Mouse (Mus musculus) kidney, embryonic 15.5 days (tissue): ENCODE data around the gene Gm45140. TPM values are rescaled to one million over a fixed set of nuclear protein-coding genes. Genes with fewer than 3 reads are reported as not detected.
A peak's percentile ranks its signal among the peaks of the same experiment; 100 is the strongest.

ENCODE experiments used
- ATAC-seq: fragments of 200-750 bp; cut with Nextera tagmentation; replicated peaks from 2 replicates; pipeline ENCODE4 v1.8.0; 2017; ENCODE audit warnings: moderate TSS enrichment; ENCODE audit not compliant: low FRiP score
- H3K27ac ChIP-seq: fragments of 300-500 bp; sonication (generic); 2 replicates; pipeline ENCODE4 v1.5.1; 2015; ENCODE audit warnings: mild to moderate bottlenecking, inconsistent platforms
- H3K27me3 ChIP-seq: fragments of 300-500 bp; sonication (generic); 2 replicates; pipeline ENCODE4 v1.6.1; 2015; ENCODE audit warnings: inconsistent platforms
- H3K36me3 ChIP-seq: fragments of 300-500 bp; sonication (generic); 2 replicates; pipeline ENCODE4 v1.6.1; 2015; ENCODE audit warnings: inconsistent platforms
- H3K4me1 ChIP-seq: fragments of 300-500 bp; sonication (generic); 2 replicates; pipeline ENCODE4 v1.6.1; 2015; ENCODE audit warnings: inconsistent platforms
- H3K4me2 ChIP-seq: fragments of 300-500 bp; sonication (generic); 2 replicates; pipeline ENCODE4 v1.6.1; 2015; ENCODE audit warnings: moderate library complexity, mild to moderate bottlenecking, inconsistent platforms
- H3K4me3 ChIP-seq: fragments of 300-500 bp; sonication (generic); replicated peaks from 2 replicates; pipeline ENCODE4 v1.5.1; 2015; ENCODE audit warnings: mild to moderate bottlenecking, inconsistent platforms
- H3K9ac ChIP-seq: fragments of 300-500 bp; sonication (generic); 2 replicates; pipeline ENCODE4 v1.6.1; 2015; ENCODE audit warnings: mild to moderate bottlenecking, inconsistent platforms
- H3K9me3 ChIP-seq: fragments of 300-500 bp; sonication (generic); replicated peaks from 2 replicates; pipeline ENCODE4 v1.6.1; 2016; ENCODE audit warnings: inconsistent platforms
- WGBS: fragments of 180-500 bp; shearing (Covaris S2); methylation state at CpG from one replicate; pipeline ENCODE4 v1.1.7; 2015; ENCODE audit warnings: mixed read lengths; 5-methylcytosine and 5-hydroxymethylcytosine counted together
- polyA plus RNA-seq: library from polyadenylated mRNA; unstranded; fragments of >200 nt; fragmentation: Nextera tagmentation; extraction: Ambion mirVana; gene quantifications from 2 replicates; pipeline ENCODE4 v1.2.1, GENCODE M21; 2015

Gene Gm45140
- polyA plus RNA-seq, 1 experiment from 2014 or later, result 3.9 TPM

DNA sequence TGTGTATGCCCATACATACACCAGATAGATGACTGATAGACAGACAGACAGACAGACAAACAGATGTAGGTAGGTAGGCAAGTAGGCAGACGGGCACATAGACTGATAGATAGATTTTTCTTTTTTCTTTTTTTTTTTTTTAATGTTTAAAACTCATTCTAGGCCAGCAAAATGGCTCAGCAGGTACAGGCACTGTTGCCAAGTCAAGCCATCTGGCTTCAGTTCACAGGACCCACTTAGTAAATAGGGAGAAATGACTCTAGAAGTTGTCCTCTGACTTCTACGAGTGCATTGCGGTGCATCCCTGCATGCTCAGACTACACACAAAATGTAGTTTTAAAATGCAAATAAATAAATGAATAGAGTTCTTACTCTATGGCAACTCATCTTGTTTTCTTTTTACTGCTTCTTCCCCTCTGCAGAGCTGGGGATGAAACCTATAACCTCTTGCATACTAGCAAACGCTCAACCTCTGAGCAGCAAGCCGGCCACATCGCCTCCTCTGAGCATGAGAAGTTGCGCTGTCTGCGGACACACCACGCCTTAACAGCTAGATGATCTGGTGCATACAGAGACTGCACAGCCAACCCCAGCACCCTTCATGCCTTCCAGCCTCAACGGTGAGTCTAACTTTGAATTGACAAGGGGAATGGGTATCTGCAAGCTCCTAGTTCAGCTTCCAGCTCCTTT is 41.6 kb downstream of the Gm45140 start:
- ATAC-seq, result no peak
- 93% methylated on average over 10 of the region's 10 CpGs for WGBS
- Histone ChIP-seq H3K4me2 (no peak overlapping the region), H3K27ac (no peak overlapping the region), H3K4me3 (no peak overlapping the region), H3K27me3 (no peaks in the 10 kb centered on the region), H3K9ac (no peak overlapping the region), H3K4me1 (peaks cover 32% of the 10 kb centered on the region), H3K36me3 (peaks cover 21% of the 10 kb centered on the region), H3K9me3 (no peaks in the 10 kb centered on the region)

DNA sequence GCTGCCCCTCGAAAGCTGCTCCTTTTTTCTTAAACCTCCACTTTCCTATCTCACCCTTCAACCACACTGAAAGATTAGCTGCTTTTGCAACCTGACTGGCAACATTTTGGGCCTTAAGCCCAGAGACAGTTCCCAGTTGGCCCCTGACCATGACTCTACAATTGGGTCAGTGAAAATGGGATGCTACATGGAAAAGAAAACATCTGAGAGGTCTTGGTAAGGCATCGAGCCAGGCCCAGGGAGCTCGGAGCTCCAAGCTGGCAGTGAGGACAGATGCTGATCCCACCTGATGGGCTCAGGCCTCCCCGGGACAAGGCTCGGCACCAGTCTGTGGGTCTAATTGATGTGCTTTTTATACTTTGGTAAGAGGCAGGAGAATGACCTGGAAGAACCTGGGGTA is 43.8 kb downstream of the Gm45140 start:
- no peak overlapping the region for H3K4me3 ChIP-seq
- no peak overlapping the region for H3K27ac ChIP-seq
- H3K9me3 ChIP-seq, result no peaks in the 10 kb centered on the region
- H3K4me2 ChIP-seq, result no peak overlapping the region
- H3K27me3 ChIP-seq, result no peaks in the 10 kb centered on the region
- WGBS, result 96% methylated on average over 5 of the region's 5 CpGs
- H3K4me1 ChIP-seq, result peaks cover 21% of the 10 kb centered on the region
- H3K36me3 ChIP-seq, result peaks cover 21% of the 10 kb centered on the region
- no peak overlapping the region for H3K9ac ChIP-seq
- ATAC-seq, result no peak

DNA sequence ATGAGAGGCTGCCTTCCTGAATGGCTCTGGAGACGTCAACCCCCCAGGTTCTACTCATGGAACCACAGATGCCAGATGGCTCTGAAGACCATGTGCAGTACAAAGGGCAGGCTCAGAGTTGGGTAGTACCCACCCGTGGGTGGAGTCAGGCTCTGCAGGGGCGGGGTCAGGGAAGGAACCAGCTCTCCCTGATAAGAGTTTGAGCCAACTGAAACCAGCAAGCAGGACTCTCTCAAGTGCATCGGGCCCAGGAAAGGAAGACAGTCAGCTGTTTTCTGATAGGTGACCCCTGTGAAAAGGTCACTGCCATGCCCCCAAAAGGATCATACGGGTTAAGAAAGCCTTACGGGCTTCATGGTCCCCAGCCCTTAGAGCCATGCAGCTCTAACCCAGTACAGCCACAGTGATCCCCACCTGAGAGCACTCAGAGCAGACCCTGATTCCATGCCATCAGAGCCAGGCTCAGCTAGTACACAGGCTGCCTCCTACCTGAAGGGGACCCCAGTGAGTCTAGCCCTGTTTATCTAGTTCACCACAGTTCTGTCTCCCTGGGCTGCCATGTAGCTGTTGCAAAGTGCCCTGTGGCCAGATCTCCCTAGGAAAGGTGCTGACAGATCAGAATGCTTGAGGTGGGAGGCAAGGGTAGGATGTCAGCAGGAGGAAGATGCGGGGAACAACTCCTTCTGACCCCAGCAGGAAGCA is 44.7 kb downstream of the Gm45140 start:
- Histone ChIP-seq H3K4me1 (peaks cover 21% of the 10 kb centered on the region), H3K4me3 (no peak overlapping the region), H3K9ac (no peak overlapping the region), H3K4me2 (no peak overlapping the region), H3K36me3 (peaks cover 21% of the 10 kb centered on the region), H3K27ac (no peak overlapping the region), H3K27me3 (no peaks in the 10 kb centered on the region), H3K9me3 (no peaks in the 10 kb centered on the region)
- 68% methylated on average over 7 of the region's 7 CpGs for WGBS
- ATAC-seq, result no peak; the same call in 1 of the 2 replicates

GRCm38 (mm10) chr6:87789791-87790190 is 45.8 kb downstream of the Gm45140 start:
- H3K36me3 ChIP-seq, result peaks cover 21% of the 10 kb centered on the region
- H3K4me2 ChIP-seq, result no peak overlapping the region
- peaks cover 21% of the 10 kb centered on the region for H3K4me1 ChIP-seq
- ATAC-seq, result 0 out of 2 replicates have a peak, but pooled peaks have one; percentile 3
- no peaks in the 10 kb centered on the region for H3K9me3 ChIP-seq
- H3K27me3 ChIP-seq, result no peaks in the 10 kb centered on the region
- 0 out of 2 replicates have a peak overlapping the region, but pooled peaks have one; percentile 23 for H3K9ac ChIP-seq
- 67% methylated on average over 6 of the region's 6 CpGs for WGBS
- peak overlapping the region; percentile 45 for H3K27ac ChIP-seq
- H3K4me3 ChIP-seq, result no peak overlapping the region

DNA sequence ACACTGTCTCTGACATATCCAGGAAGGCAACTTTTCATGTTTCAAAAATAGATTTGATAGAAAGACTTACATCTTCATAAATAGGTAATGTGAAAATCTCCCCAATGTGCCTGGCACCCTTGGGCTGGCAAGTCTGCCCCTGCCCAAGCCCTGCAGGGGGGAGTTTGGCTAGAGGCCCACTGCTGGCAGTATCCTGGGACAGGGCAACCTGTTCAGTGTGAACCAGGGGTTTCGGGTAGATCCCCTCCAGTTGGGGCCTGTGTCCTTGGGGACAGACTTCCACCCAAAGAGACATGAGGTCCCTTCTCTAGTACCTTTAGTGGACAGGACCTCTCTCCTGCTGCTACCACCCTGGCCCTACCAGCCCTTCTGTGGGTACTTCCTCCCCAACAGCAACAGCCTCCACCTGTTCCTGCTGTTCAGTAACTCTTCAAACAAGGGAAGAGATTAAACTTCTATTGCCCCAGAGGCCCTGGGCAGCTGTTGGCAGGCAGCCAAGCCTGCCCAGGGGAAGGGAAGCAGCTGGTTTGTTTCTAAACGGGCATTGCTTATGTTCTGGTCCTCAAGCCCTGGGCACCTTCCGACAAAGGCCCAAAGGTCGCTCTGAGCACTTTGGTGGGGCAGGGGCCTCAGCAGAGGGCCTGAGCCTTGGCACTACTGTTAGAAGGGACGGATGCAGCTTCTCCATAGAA is 46.6 kb downstream of the Gm45140 start:
- Histone ChIP-seq H3K4me1 (peaks cover 21% of the 10 kb centered on the region), H3K4me2 (no peak overlapping the region), H3K27me3 (no peaks in the 10 kb centered on the region), H3K9ac (0 out of 2 replicates have a peak overlapping the region, but pooled peaks have one; percentile 23), H3K4me3 (no peak overlapping the region), H3K27ac (peak overlapping the region; percentile 45), H3K36me3 (peaks cover 16% of the 10 kb centered on the region), H3K9me3 (no peaks in the 10 kb centered on the region)
- ATAC-seq, result peak; percentile 71
- 33% methylated on average over 5 of the region's 5 CpGs for WGBS

DNA sequence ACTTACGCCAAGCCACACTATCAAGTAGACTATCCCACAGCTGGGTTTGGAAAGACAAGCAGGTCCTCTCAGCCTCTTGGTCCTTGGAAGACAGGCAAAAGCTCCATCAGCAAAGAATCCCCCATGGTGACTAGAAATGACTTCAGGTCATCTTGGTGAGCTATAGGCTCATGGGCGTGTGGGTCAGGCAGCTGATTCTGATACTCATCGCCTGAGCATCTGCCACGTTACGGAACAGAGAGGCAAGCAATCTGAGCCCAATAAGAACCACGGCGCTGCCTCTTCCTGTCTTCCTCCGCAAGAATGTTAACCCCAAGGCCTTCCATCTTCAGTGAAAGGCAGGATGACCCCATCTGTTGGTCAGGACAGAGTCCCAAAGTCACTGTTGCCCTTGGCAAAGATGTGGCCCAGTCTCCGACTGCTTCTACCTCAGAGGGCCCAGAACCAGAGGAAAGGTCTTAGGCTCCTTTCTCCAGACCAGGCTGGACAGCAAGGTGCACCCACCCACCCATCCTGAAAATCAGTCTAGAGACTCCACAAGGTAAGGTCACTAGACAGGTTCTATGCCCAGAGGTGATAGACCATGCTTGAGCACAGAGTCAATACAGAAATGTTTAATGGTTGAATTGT is 47.2 kb downstream of the Gm45140 start:
- Histone ChIP-seq H3K4me3 (no peak overlapping the region), H3K27ac (peak overlapping the region; percentile 45; the same call in 1 of the 2 replicates), H3K27me3 (no peaks in the 10 kb centered on the region), H3K9me3 (no peaks in the 10 kb centered on the region), H3K36me3 (peaks cover 12% of the 10 kb centered on the region), H3K9ac (no peak overlapping the region), H3K4me2 (no peak overlapping the region), H3K4me1 (peaks cover 21% of the 10 kb centered on the region)
- no peak for ATAC-seq
- 91% methylated on average over 9 of the region's 9 CpGs for WGBS

DNA sequence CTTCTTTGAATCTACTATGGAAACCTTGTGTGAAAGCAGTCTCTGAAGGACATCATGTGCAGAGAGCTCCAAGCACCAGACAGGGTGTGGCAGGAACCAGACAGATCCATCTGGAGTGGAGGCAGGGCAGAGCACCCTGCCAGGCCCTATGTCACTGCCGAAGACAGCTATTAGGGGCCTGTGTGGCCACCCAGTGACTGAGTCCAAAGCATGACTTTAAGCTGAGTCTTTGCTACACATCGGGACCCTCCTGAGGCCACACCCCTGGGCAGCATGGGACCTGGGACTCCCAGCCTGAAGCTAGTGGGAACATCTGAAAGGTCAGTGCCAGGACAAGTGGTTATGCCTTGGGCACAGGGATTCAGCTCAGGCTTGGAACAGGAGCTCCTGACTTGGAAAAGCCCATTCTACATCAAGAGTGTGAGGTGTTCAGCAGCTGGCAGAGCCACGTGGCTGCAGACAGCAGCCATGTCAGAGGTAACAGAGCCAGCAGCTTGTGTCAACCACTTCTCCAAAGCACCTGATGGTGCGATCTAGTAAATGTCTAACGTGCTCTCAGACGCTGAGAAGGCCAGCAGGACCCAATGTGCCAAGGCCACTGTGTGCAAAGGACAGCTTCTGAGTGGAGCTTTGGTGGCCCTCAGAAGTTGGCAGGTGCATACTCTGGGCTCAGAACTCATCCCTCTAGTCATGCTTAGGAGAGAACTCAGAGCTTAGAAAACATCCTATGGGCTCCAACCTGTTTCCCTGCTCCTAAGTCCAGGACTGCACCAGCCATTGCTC is 48.3 kb downstream of the Gm45140 start:
- Histone ChIP-seq H3K36me3 (peaks cover 6% of the 10 kb centered on the region), H3K4me3 (no peak overlapping the region), H3K9me3 (no peaks in the 10 kb centered on the region), H3K27me3 (no peaks in the 10 kb centered on the region), H3K9ac (no peak overlapping the region), H3K4me2 (no peak overlapping the region), H3K4me1 (peaks cover 21% of the 10 kb centered on the region), H3K27ac (no peak overlapping the region)
- ATAC-seq, result no peak
- WGBS, result 74% methylated on average over 6 of the region's 6 CpGs

GRCm38 (mm10) chr6:87786621-87787020 is 49.0 kb downstream of the Gm45140 start:
- Histone ChIP-seq H3K27me3 (no peaks in the 10 kb centered on the region), H3K4me3 (no peak overlapping the region), H3K9me3 (no peaks in the 10 kb centered on the region), H3K4me2 (no peak overlapping the region), H3K36me3 (no peaks in the 10 kb centered on the region; the same call in 1 of the 2 replicates), H3K27ac (no peak overlapping the region), H3K4me1 (peaks cover 21% of the 10 kb centered on the region), H3K9ac (no peak overlapping the region)
- ATAC-seq, result no peak
- 89% methylated on average over 5 of the region's 5 CpGs for WGBS

- no peak overlapping the region for H3K9ac ChIP-seq
- no peak overlapping the region for H3K4me2 ChIP-seq
- H3K9me3 ChIP-seq, result no peaks in the 10 kb centered on the region
- H3K4me1 ChIP-seq, result peaks cover 1% of the 10 kb centered on the region
- 78% methylated on average over 8 of the region's 8 CpGs for WGBS
- H3K4me3 ChIP-seq, result no peak overlapping the region
- ATAC-seq, result no peak
- no peaks in the 10 kb centered on the region for H3K36me3 ChIP-seq
- no peaks in the 10 kb centered on the region for H3K27me3 ChIP-seq
- no peak overlapping the region for H3K27ac ChIP-seq
These were observed 51.6 kb downstream of the Gm45140 start for GRCm38 (mm10) chr6:87784033-87784432.

DNA sequence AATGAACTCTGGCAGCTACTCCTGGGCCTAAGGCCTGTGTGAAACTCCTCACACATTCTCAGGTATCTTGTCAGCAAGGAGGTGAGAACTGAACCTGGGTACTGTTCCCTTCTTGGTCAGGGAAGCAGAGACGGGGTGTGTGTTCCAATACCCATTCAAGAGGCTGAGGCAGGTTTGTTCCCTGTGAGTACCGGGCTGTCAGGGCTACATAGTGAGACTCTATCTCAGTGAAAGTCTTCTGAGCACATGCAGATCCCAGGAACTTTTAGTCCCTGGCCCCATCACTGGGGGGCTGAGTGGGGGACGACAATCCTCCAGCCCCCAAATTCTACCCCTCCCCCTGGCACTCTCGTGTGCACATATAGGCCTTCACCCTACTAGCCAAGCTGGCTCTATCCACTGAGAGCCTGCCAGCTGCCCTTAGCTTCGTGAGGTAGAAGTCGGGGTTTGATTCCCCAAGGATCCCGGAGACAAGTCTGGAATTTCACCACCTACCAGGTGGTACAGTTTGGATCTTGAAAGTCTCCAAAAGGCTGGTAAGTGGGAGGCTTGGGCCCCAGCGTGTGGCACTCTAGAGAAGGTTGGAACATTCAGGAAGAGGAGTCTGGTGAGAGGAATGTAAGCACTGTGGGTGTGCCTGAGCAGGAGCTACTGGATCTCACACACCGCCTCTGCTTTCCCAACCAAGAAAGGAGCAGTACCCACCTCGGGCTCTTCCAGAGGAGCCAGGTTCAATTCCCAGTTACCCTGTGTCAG is 54.9 kb downstream of the Gm45140 start:
- Histone ChIP-seq H3K9ac (no peak overlapping the region), H3K4me2 (no peak overlapping the region), H3K9me3 (no peaks in the 10 kb centered on the region), H3K36me3 (no peaks in the 10 kb centered on the region), H3K27me3 (no peaks in the 10 kb centered on the region), H3K4me3 (no peak overlapping the region), H3K4me1 (peaks cover 11% of the 10 kb centered on the region; the same call in 1 of the 2 replicates), H3K27ac (no peak overlapping the region)
- 82% methylated on average over 10 of the region's 10 CpGs for WGBS
- ATAC-seq, result no peak
